Mouse (Mus musculus): Measurements from ENCODE around the gene Cyp2d22. TPM values are rescaled to one million over a fixed set of nuclear protein-coding genes. Genes with fewer than 3 reads are reported as not detected.
A peak's percentile ranks its signal among the peaks of the same experiment; 100 is the strongest.
"Not testable (repeated sequence)": the region's sequence is repeated elsewhere in the genome, so short reads cannot be mapped to it uniquely, and the experiment has no call there.

The Cyp2d22 gene
- total RNA-seq, 2 experiments from 2014 or later = 0.54 TPM; not detected in 1

DNA sequence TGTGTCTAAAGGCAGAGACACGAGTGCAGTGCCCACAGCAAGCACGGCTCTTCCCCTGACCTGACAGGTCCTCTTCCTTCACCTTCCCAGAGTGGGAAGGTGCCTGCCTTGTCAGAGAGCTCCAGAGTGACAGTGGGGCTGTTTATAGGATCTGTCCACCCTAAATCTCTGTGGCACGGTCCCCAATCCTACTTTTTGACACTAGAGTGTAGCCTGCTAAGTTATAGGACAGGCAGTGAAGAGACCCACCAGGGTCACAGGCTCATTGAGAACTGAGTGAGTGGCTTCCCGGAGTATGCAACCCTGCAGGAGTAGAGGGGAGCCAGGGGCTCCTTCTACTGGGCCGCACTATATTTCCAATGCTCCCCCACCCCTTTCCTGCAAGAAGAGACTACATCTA lies 2.4 kb downstream of the Cyp2d22 start:
- ATAC-seq (replicated peaks; ENCODE audit: poor library complexity, severe bottlenecking) = no peak

GRCm38 (mm10) chr15:82376393-82377138 lies 3.5 kb downstream of the Cyp2d22 start:
- ATAC-seq (replicated peaks; ENCODE audit: poor library complexity, severe bottlenecking) = no peak

- no peak for ATAC-seq (replicated peaks; ENCODE audit: poor library complexity, severe bottlenecking)
These were observed 4.2 kb downstream of the Cyp2d22 start for GRCm38 (mm10) chr15:82375855-82376254.

- no peak for ATAC-seq (replicated peaks; ENCODE audit: poor library complexity, severe bottlenecking)
These were observed 5.6 kb downstream of the Cyp2d22 start for GRCm38 (mm10) chr15:82374437-82374836.

DNA sequence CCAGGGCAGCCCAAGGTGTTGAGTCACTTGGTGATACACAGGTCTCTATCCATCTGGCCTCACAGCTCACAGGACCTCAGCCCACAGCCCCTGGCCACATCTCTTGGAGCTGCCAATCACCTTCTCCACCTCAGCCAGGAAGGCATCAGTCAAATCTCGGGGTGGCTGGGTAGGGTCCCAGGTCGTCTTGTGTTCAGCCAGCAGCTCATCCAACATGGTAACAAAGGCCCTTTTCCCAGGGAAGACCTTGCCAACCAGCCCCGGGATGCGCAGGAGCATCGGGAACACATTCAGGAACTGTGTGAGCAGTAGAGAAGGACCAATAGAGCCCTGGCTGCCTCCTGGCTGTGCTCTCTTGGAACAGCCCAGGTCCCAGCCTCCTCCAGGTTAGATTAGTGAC lies 7.1 kb downstream of the Cyp2d22 start:
- no peak for ATAC-seq (replicated peaks; ENCODE audit: poor library complexity, severe bottlenecking)

- ATAC-seq (replicated peaks; ENCODE audit: poor library complexity, severe bottlenecking) = no peak
These were observed 7.6 kb downstream of the Cyp2d22 start for GRCm38 (mm10) chr15:82372446-82372845.

DNA sequence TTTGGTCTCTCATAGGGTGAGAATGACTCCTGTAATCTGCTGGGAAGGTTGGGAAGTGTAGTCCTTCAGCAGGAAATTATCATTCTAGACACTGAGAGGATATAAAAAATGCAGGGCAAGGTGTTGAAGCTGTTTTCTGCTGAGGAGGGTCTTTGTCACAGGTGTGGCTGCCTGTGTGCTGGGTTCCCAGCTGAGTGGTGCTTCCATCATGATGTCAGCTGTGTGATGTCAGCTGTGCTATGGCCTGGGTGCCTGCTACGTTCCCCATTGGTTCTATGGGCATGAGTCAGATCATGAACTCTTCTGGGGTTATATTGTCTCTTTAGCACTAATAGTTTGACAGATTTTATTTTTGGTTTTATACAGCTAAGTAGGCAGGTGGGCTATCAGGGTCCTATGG lies 11.2 kb downstream of the Cyp2d22 start:
- ATAC-seq (replicated peaks; ENCODE audit: poor library complexity, severe bottlenecking) = no peak

GRCm38 (mm10) chr15:82368146-82368545 lies 11.9 kb downstream of the Cyp2d22 start:
- ATAC-seq (replicated peaks; ENCODE audit: poor library complexity, severe bottlenecking) = no peak

DNA sequence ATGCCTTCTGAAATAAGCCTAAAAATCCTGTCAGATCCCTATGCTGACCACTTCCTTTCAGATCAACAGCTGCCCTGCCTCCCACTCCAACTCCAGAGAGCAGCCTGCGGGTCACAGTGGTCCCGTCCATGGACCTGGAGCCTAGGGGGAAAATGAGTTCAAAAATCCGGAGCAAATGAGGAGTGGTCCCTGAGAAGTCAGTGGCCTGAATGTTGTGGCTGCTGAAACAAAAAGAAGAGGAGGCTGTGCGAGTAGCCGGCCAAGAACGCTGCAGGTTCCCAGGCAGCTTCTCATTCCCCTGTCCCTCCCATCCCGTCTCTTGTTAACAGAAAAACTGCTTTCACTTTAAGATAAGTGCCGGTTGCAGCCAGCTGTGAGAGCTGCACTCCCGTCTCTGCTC lies 15.5 kb downstream of the Cyp2d22 start:
- ATAC-seq (replicated peaks; ENCODE audit: poor library complexity, severe bottlenecking) = not testable (repeated sequence)

GRCm38 (mm10) chr15:82363801-82364200 lies 16.3 kb downstream of the Cyp2d22 start:
- not testable (repeated sequence) for ATAC-seq (replicated peaks; ENCODE audit: poor library complexity, severe bottlenecking)

- ATAC-seq (replicated peaks; ENCODE audit: poor library complexity, severe bottlenecking) = no peak
These were observed 17.8 kb downstream of the Cyp2d22 start for GRCm38 (mm10) chr15:82362234-82362633.

- ATAC-seq (replicated peaks; ENCODE audit: poor library complexity, severe bottlenecking) = peak; percentile 94
These were observed 18.5 kb downstream of the Cyp2d22 start for GRCm38 (mm10) chr15:82361459-82362018.

DNA sequence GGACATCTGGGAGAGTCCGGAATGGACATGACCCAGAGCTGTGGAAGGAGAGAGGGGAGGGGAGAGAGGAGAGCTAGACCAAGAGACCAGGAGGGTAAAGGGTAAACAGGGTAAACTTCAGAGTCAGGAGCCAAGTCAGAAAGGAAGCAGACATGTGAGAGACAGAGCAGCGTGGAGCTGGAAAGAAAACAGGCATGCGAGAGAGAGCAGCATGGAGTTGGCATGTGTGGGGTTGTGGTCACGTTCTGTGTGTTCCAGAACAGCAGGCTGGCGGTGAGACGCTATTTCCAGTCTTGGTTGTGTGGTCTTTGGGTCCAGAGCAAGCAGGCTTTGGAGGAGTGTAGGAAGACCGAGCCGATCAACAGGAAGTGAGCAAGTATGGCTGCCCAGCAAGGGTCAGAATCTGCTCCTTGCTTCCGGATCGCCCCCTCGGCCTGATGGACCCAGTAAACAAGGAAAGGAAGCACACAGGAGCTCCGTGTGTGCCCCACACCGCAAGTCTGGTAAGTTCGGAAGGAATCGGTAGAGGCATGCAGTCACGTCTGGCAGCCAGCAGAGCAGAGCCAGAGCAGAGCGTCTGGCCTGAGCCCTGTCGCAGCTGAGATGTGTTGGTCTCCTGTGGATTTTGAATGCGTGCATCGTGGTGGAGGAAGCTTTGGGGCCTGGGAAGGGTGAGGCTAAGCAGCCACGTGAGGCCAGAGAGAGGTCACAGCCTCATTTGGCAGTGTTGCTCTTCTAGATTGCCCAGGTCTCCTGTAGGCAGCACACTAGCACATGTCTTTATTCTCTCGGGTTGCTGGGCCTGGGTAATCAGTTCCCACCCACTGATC lies 21.4 kb downstream of the Cyp2d22 start:
- no peak for ATAC-seq (replicated peaks; ENCODE audit: poor library complexity, severe bottlenecking)

DNA sequence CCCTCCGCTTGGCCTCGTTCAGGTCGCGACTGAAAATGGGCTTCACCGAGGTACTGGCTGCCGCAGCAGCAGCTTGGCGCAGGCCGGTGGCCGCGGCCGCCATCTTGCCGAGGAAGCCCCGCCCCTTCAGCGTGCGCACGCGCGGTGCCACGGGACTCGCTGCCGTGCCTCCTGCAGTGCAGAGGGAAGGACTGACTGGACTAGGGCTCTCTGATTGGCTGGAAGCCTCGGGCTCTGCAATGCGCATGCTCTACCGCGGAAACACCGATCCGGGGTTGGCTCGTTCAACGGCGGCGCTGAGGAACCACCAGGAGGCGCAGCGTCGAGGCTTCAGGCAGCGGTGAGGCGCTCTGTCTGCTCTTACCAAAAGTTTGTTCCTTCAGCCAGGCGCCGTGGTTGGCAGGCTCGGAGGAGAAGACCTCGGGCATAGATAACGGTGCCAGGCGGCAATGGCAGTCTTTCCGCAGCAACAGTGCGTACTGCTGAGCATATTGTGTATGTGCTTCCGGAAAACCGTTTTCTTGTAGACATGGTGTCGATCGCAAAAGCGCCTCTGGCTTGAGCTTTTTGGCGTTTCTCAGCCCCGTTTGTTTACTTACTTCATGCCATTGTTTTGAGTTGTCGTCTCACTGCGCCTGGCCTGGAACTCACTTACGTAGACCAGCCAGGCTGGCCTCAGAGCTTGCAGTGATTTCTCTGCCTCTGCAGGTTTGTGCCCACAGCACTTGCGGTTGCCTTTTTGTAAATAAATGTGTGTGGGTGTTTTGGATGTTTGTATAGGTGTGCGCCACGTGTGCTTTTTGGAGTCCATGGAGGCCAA lies 25.7 kb downstream of the Cyp2d22 start, which contains the start of gene Ndufa6:
Gene Ndufa6 (minus strand): TSS at position 197 of the 820 bp plus-strand sequence.
- ATAC-seq (replicated peaks; ENCODE audit: poor library complexity, severe bottlenecking) = peak; percentile 94

DNA sequence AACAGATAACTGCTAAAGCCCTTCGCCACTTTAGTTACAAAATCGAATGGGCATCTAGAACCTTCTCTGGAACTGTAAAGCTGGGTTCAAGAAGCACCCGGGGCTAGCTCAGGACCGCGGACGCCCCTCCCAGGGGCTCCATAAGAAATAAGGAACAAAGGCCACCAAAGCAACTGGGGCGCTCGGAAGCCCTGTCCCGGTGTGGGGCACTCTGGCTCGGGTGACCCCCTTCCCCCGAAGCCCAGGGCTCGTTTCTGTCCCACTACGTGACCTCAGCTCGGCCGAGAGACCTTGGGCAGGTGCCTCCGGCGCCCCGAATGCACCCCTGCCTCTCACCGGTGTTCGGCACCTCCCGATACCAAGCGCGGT lies 26.3 kb downstream of the Cyp2d22 start:
- peak; percentile 29 for ATAC-seq (replicated peaks; ENCODE audit: poor library complexity, severe bottlenecking)

- ATAC-seq (replicated peaks; ENCODE audit: poor library complexity, severe bottlenecking) = no peak
These were observed 26.8 kb downstream of the Cyp2d22 start for GRCm38 (mm10) chr15:82353078-82353744.

DNA sequence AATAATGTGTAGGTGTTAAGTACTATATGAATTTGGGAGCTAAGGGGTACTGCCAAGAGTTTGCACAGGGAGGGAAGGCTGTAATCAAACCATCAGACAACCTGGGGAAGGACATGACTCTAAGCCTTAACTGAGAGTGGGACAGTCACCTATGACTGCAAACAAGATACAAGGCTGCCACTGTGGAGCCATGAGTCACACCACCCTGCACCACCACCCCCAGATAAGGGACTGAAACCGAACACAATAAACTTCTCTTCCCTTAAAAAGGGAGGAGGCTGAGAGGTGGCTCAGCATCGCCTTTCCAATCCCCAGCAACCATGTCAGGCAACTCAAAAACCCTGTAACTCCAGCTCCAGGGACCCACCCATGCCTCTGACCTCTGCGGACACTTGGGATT lies 28.6 kb downstream of the Cyp2d22 start:
- no peak for ATAC-seq (replicated peaks; ENCODE audit: poor library complexity, severe bottlenecking)

- no peak for ATAC-seq (replicated peaks; ENCODE audit: poor library complexity, severe bottlenecking)
These were observed 29.7 kb downstream of the Cyp2d22 start for GRCm38 (mm10) chr15:82350349-82350748.

DNA sequence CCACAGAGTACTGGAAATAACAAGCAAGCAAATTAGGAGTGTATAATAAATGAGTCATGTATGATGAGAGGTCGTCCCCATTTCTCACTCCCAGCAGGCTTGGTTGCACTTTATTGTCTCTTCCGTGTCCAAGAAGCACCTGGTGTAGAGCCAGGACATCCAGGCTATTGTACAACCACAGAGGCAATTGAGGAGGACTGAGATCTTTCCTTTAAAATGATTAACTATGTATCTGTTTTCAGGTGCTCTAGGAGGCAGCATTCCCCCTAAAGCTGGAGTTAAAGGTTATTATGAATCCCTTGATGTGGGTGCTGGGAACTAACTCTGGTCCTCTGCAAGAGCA lies 31.1 kb downstream of the Cyp2d22 start:
- ATAC-seq (replicated peaks; ENCODE audit: poor library complexity, severe bottlenecking) = no peak

All from granulocyte monocyte progenitor cell, adult 5-6 weeks (primary cell).